Mouse (Mus musculus) left cerebral cortex, adult 8-10 months (tissue): ENCODE data around the gene Hmgb1. TPM values are rescaled to one million over a fixed set of nuclear protein-coding genes. Genes with fewer than 3 reads are reported as not detected.

ENCODE experiments used
- DNase-seq, 2 experiments: peaks; one replicate each; pipeline ENCODE4 v3.0.0; 2022; ENCODE audit warnings: low spot score in 2 of 2
- total RNA-seq, 4 experiments: library from RNA; stranded (reverse); gene quantifications; 2 replicates each; pipeline ENCODE4 v1.2.4; 2022

The Hmgb1 gene
- total RNA-seq, 4 experiments from 2014 or later: 120 to 137 (median 132) TPM

DNA sequence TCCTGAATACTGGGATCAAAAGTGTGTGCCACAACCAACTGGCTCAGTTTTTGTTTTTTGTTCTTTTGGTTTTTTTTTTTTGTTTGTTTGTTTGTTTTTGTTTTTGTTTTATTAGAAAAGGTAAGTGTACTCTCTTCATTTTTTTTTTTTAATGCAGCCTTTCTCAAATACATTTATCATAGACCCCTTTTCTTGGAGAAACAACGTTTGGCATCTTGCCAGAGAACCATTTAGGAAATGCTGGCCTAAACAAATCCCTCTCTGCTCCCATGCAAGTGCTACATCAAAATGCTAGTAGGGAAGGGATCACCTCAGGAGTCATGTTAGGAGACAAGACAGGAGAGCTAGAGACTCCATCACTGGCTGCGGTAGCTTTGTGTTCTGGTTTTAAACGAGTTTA lies 76.7 kb downstream of the Hmgb1 start:
- DNase-seq: no peak

DNA sequence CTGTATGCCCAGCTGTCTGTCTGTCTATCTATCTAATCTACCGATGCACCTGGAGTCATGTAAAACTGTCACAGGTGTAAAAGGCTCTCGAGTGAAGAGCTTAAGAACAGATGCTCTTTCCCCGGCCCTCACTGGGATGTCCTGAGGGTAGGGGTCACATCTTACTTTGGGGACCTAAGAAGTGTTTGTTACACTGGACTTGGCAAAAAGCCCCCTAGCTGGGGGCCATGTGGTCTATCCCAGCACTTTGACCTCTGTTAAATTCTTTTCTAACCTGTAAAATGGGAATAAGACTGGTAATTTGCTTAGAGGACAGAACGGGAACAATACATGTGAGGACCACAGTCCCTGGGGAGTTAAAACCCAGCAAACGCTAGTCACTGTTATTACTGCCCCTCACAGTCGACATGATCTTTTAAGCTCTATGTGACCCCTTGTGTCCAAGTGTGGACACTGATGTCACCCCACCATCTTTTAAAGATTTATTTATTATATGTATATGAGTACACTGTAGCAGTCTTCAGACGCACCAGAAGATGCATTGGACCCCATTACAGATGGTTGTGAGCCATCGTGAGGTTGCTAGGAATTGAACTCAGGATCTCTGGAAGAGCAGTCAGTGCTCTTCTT lies 80.1 kb downstream of the Hmgb1 start:
- DNase-seq: no peak

DNA sequence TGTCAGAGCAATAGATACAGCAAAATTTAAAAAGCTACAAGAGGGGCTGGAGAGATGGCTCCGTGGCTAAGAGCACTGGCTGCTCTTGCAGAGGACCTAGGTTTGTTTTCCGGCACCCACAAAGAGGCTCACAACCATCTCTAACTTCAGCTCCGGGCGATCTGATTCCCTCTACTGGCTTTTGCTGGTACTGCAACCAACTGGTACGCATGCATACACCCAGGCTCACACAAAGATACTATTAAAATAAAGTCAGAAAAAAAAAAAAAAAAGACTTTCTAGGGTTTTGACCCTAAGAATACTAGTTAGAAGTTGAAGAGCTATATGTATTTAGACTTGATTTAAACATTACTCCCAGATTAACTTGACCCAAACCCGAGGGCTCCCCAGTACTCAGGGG lies 82.4 kb downstream of the Hmgb1 start:
- DNase-seq: no peak

DNA sequence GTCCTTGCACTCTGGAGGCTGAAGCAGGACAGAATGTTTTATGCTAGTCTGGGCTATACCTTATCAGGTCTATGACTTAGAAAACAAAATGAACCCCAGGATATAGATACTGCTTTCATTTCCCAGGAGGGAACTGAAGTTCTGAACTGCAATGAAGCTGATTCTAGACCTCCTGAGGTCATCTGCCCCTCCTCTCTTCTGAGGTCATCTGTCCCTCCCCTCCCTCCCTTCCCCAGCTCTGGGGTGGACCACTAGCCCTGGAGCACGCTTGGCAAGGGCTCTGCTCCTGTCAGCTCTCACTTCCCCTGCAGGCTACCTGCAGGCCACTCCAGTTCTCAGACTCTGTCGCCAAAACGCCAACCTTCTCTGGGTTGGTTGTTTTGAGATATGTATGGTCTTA lies 84.2 kb downstream of the Hmgb1 start:
- no peak for DNase-seq

DNA sequence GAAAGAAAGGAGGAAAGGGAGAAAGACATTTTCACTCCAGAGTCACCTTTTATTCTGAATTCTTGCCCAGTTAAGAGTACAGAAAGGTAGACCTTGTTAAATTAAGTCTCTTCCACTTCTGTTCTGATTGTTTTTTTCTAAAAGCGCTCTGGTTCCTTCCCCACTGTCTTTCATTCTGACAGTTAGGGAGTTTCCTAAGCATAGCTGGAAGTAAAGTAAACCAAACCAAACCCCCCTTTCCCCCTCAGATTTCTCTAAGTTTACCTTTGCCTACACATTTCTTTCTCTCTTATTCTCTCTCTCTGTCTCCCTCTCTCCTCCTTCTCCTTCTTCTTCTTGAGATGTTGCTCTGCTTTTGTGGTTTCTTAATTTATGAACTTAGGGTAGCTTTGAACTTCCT lies 85.3 kb downstream of the Hmgb1 start:
- DNase-seq: no peak

GRCm38 (mm10) chr5:149097841-149098240 lies 86.4 kb downstream of the Hmgb1 start:
- no peak for DNase-seq

DNA sequence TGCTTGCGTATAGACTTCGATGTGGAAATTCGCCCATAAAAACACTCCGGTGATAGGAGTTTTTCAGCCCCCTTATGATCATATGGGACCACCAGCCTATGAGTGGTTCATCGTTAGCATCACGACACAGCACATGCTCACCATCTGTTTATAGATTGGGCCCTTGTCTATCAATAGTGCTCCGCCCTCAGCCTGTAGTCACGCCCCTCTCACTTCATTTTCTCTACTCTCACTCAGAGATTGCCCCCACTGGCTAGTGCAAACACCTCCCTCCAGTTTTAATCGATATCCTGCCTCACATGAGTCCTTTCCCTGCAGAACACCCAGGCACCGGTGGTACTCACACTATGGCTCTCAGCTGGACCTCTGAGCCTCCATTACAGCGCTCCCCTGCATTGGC lies 88.0 kb downstream of the Hmgb1 start:
- DNase-seq: no peak

DNA sequence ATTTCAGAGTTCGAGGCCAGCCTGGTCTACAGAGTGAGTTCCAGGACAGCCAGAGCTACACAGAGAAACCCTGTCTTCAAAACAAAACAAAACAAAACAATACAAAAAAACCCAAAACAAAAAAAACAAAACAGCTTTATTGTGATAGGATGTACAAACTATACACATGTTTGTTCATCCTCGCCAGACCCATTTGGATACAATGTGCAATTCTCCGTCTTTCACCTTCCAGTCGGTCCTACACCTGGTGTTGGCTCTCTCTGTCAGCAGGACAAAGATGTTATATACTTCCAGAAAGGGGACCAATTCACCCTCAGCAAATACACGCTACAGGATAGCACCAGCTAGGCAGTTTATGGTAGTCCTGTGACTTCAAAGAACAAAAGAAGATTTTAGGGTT lies 91.4 kb downstream of the Hmgb1 start:
- no peak for DNase-seq

DNA sequence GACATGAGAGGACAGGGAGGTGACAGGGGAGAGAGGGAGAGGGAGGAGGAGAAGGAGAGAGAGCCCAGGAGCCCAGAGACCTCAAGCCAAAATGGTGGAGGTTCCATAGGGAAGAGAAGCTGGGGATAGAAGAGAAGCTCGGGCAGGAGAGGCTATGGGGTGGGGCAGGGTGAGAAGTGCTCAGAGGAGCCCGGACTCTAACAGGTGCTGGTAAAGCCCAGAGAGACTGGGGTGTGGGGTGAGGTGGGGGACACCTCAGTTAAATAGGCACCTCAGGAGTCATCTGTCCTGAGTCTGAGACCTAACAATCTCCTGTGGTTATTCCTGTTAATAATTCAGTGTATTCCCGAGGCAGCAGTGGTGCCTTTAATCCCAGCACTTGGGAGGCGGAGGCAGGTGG lies 91.8 kb downstream of the Hmgb1 start:
- no peak for DNase-seq

DNA sequence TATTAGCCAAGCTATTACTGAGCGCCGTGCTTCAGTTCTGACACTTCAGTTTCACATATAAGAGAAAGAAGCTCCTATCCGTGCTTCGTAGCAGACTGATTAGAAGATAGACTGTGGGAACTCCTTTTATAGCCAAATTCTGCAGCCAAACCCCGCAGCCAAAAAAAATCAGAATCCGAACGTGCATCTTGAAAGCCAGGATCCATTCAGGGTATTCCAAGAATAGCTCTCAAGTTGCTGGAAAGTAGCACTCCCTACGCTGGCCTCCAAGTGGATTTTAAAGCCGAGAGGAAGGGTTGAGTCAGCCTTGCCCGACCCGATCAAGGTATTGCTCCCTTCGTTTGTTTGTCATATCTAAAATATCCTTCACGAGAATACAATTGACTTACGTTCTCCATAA lies 93.0 kb downstream of the Hmgb1 start:
- DNase-seq: no peak

- no peak for DNase-seq
These were observed 94.4 kb downstream of the Hmgb1 start for GRCm38 (mm10) chr5:149089860-149090259.

DNA sequence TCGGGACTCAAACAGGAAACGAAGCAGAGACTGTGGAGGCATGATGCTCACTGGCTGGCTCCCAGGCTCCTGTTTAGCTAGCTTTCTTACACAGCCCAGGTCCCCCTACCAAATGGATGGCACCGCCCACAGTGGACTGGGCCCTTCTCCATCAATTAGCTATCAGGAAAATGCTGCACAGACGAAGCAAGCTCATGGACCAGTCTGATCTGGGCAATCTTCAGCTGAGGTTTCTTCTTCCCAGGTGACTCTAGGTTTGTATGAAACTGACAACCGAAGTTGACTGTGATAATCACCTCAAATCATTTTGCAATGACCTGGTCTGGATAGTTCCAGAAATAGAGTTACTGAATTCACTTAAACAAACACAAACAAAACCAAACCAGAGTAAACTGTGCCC lies 94.8 kb downstream of the Hmgb1 start:
- no peak for DNase-seq

DNA sequence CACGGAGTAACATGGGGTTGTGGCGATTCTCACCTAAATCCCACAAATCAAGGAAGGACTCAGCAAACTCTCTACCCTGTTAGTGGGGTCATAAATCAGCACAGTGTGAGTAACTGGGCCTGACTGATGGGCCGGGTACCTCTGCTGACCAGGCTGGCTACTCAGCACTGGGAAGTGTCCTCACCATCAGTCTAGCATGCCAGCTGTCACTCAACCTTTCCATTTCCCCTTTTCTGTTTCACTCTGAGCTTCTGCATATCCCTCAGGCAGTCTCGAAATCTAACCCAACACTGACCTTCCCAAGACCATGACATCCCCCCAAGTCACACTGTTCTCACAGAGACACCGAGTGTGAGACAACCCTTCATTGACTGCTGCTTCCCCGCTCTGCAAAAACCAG lies 95.4 kb downstream of the Hmgb1 start:
- no peak for DNase-seq

- no peak for DNase-seq
These were observed 96.1 kb downstream of the Hmgb1 start for GRCm38 (mm10) chr5:149088149-149088548.

DNA sequence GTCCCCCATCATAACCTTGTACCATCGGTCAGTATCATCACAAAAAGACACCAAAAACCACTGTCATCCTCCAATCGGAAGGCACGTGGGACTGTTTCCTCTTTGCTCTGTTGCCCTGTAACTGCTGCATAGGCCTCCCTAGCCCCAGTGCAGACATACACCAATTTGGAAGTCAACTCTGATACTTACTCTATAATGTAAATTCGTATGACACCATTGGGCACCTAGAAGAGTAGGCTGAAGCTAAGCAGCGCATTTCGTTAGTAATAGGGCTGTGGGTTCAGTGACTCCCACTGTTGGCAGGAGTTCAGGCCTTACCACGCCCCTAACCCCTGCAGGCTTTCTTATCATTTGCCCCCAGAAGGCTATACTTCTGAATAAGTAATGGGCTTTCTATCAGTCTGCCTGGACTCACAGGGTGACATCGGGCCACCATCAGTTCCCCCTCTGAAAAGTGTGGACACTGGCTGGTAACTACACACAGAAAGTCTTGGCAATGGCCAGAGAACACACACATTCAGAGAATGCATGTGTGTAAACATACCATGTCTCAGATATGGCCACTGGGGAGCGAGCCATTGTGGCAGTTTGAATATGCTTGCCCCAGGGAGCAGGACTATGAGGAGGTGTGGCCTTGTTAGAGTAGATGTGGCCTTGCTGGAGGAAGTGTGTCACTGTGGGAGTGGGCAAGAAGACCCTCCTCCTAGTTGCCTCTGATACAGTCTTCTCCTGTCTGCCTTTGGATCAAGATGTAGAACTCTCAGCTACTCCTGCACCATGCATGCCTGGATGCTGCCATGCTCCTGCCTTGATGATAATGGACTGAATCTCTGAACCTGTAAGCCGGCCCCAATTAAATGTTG lies 97.7 kb downstream of the Hmgb1 start:
- DNase-seq: no peak

DNA sequence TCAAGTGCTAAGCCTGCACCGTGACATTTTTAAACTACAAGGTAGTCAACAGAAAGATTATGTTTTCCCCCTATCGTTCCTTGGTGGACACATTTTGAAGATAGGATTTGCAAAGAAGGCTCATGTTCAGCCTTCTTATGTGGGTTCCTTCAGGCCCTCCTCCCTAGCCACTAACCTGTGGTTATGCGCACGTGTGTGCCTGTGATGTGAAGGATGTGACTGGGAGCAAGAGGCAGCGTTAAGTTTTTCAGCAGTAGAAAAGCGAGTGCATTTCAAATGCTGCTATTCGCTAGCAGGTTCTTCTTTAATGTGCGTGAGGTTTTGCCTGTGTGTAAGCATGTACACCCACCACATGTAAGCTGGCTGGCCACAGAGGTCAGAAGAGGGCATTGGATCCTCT lies 103.8 kb downstream of the Hmgb1 start:
- DNase-seq: no peak

DNA sequence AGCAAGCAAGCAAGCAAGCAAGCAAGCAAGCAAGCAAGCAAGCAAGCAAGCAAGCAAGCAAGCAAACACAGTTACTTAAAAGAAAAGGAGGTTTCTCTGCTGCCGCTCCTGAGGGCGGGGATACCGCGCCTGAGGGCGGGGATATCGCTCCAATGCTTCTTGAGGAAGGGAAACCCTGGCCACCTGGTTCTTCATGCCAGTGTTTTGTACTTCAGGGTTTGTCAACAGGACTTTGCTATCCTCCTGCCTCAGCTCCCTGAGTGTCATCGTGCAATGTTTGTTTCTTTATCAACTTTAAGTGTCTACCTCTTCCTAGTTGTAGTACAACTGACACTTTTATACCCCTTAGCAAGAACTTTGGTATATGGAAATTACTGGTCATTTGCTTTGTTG lies 104.5 kb downstream of the Hmgb1 start:
- DNase-seq: no peak

- peak; percentile 18 to 23 for DNase-seq
These were observed 105.1 kb downstream of the Hmgb1 start for GRCm38 (mm10) chr5:149079018-149079757.

- no peak for DNase-seq
These were observed 107.2 kb downstream of the Hmgb1 start for GRCm38 (mm10) chr5:149077136-149077535.

- DNase-seq: no peak
These were observed 112.7 kb downstream of the Hmgb1 start for GRCm38 (mm10) chr5:149071546-149071945.

DNA sequence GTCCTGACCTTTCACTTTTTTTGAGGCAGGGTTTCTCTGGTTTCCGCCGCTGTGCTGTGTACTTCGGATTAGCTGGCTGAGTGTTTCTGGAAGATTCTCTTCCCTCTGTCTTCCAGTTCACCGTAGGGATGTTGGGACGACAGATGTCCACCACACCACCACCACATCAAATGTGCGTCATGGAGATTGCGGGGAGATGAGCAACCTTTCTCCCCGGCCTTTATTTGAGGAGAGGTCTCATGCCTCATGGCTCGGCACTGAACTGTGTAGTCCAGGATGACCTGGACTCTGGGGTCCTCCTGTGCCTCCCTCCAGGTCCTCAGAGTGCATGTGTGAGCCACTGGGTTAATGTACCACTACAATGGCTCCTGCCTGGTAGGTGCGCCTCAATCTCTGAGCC lies 115.5 kb downstream of the Hmgb1 start:
- DNase-seq: no peak

DNA sequence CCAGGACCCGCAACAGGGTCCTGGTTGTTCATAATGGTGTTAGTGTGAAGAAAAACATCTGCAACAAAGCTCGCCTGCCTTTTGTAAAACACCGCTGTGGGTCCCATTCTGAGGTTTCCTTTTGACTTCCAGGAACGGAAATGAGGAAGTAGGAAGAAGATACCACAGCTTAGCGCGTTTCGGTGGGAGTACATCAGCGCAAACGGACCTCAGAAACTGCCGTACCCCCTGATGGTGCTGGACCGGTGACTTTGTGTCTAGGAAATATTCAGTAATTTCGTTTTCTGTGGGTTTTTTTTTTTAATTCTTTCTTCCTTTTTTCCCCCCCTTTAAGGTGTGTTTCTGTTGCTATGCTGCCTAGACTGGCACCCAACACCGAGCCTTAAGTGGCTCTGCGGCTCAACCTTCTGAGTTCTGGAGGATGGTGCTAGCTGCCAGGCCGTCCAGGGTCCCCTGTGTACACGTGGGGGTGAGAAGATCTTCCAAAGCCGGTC lies 116.0 kb downstream of the Hmgb1 start:
- no peak for DNase-seq
